16 mouse cellular contexts compared by ENCODE assay signal in the genomic region with DNA sequence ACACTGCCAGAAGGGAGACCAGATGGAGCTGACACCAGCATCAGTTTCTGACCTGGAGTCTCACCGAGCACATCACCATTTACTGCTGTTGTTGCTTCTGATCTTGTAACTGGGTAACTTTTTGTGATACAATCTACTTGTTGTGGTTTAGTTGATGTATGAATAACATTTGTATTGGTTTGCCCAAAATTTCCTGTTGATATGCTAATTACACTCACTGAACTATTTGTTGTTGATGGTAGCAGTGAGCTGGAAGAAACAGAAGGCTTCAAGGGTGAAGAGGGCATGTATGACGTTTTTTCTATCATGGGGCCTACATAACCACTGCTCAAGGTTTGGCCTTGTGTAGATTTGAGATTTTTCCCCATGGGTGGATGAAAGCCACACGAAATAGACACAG.
DNase-seq lines count a peak whose midpoint lies in the region.
"Had no signal": no experiment of that assay in that cellular context is flagged by ENCODE, and none has a peak within 500 bp of the region (broad histone marks: within the 10 kb centered on the region; RNA-seq: fewer than 3 reads in every experiment).

No protein-coding gene starts in this region.

- DNase-seq in CD4-positive helper T cell, adult 2 months (ENCODE audit: low read depth, low spot score) = peak; percentile 77
- DNase-seq in CD4-positive, CD25-positive, alpha-beta regulatory T cell, adult 2 months (ENCODE audit: low read depth, low spot score) = peak; percentile 37
- DNase-seq in induced T-regulatory cell, adult 2 months (ENCODE audit: low read depth) = peak; percentile 62
- no peak for DNase-seq in thymus, postnatal 36 days
- no peak for DNase-seq in urinary bladder, postnatal 10 days (ENCODE audit: low spot score)
- no peak for DNase-seq in urinary bladder, postnatal 25 days (ENCODE audit: low spot score)
- DNase-seq: adrenal gland, postnatal 10 days; adrenal gland, postnatal 36 days; cerebellum, adult 2 months; cerebellum, adult 9-11 months; cerebellum, postnatal 25 days; forebrain, postnatal 0 days; gastrocnemius, adult 2 months; gastrocnemius, postnatal 14 days; heart, postnatal 10 days; heart, postnatal 36 days had no signal

Comparison
In these comparisons a context has a peak if more than half of its experiments do, and no peak if none do; other contexts are left out.
1. DNase-seq: peak in CD4-positive helper T cell, adult 2 months (single experiment), CD4-positive, CD25-positive, alpha-beta regulatory T cell, adult 2 months (single experiment) and induced T-regulatory cell, adult 2 months (single experiment); none in thymus, postnatal 36 days (0 of 2), urinary bladder, postnatal 10 days (single experiment) and urinary bladder, postnatal 25 days (single experiment).